Mouse (Mus musculus) bone marrow, adult 2 months (tissue): ENCODE measurements around the gene Rec8. TPM values are rescaled to one million over a fixed set of nuclear protein-coding genes. Genes with fewer than 3 reads are reported as not detected.

Experiments
- H3K27ac ChIP-seq: fragments of 200-500 bp; 2 replicates; pipeline ENCODE4 v1.5.1; 2012; ENCODE audit warnings: low read depth, mild to moderate bottlenecking, control low read depth, inconsistent platforms, low read length; ENCODE audit not compliant: control insufficient read depth, poor library complexity, insufficient read depth
- H3K4me1 ChIP-seq: fragments of 200-500 bp; 2 replicates; pipeline ENCODE4 v1.6.1; 2011; ENCODE audit warnings: low read length; ENCODE audit not compliant: control insufficient read depth, insufficient read depth
- H3K4me3 ChIP-seq: fragments of 200-500 bp; replicated peaks from 2 replicates; pipeline ENCODE3; 2011; ENCODE audit warnings: mild to moderate bottlenecking, low read depth, low read length, control low read depth; ENCODE audit not compliant: control insufficient read depth
- CTCF ChIP-seq: fragments of 200-500 bp; IDR thresholded peaks from 2 replicates; pipeline ENCODE4 v1.5.1; 2011; ENCODE audit warnings: low read length, control low read depth; ENCODE audit not compliant: control insufficient read depth, insufficient read depth
- POLR2A ChIP-seq: fragments of 200-500 bp; IDR thresholded peaks from 2 replicates; pipeline ENCODE4 v1.6.1; 2011; ENCODE audit warnings: low read depth, mild to moderate bottlenecking, control low read depth, low read length, borderline replicate concordance; ENCODE audit not compliant: control insufficient read depth
- WGBS: fragments of 180-500 bp; shearing (Covaris S2); methylation state at CpG from one replicate; pipeline ENCODE4 v1.1.7; 2018; 5-methylcytosine and 5-hydroxymethylcytosine counted together
- polyA plus RNA-seq: library from polyadenylated mRNA; stranded (reverse); fragments of >200 nt; gene quantifications from 2 replicates; pipeline ENCODE4 v1.2.4, GENCODE M21; 2011; ENCODE audit warnings: low replicate concordance; ENCODE audit not compliant: missing spikeins, insufficient read depth, insufficient read length

Gene Rec8
- polyA plus RNA-seq, 1 experiment: 28.5 TPM

GRCm38 (mm10) chr14:55615876-55616275 lies 2.0 kb upstream of the Rec8 start:
- H3K4me1 ChIP-seq: no peaks in the 10 kb centered on the region; the same call in 1 of the 2 replicates
- no peak overlapping the region for H3K27ac ChIP-seq
- 81% methylated on average over 2 of the region's 2 CpGs for WGBS

DNA sequence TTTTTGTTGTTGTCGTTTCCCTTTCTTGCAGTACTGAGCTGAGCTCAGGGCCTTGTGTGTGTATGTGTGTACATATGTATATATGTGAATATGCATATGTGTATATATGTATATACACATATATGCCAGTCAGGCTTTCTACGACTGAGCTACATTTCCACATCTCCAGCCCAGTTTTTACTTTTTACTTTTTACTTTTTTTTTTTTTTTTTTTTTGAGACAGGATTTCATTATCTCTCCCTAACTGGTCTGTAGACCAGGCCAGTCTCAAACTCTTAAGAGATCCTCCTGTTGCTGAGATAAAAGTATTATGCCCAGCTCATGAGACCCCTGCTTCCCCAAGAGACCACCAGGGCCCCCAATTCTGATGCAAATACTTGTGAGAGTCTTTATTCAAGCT lies 993 bp upstream of the Rec8 start:
- no peak overlapping the region for H3K4me3 ChIP-seq
- no peaks in the 10 kb centered on the region; the same call in 1 of the 2 replicates for H3K4me1 ChIP-seq
- TF ChIP-seq CTCF (no peak), POLR2A (no peak)
- 74% methylated on average over 2 of the region's 2 CpGs for WGBS
- H3K27ac ChIP-seq: no peak overlapping the region

More at GRCm38 (mm10) chr14:55615876-55616275, 2.0 kb upstream of the Rec8 start:
- H3K4me3 ChIP-seq: no peak overlapping the region
- no peak for TF ChIP-seq POLR2A
- no peak for TF ChIP-seq CTCF

- Histone ChIP-seq H3K4me3 (peak overlapping the region; percentile 61), H3K27ac (peak overlapping the region; percentile 20), H3K4me1 (no peaks in the 10 kb centered on the region; the same call in 1 of the 2 replicates)
- TF ChIP-seq POLR2A (no peak), CTCF (no peak)
- 14% methylated on average over 22 of the region's 22 CpGs for WGBS
Observed at GRCm38 (mm10) chr14:55618486-55619195, 804 bp downstream of the Rec8 start.

GRCm38 (mm10) chr14:55628077-55628827 lies 10.4 kb downstream of the Rec8 start:
- no peak overlapping the region for H3K4me3 ChIP-seq
- WGBS: 92% methylated on average over 27 of the region's 27 CpGs
- TF ChIP-seq POLR2A (0 out of 2 replicates have a peak, but pooled peaks have one; percentile 11), CTCF (no peak)
- H3K27ac ChIP-seq: no peak overlapping the region
- H3K4me1 ChIP-seq: no peaks in the 10 kb centered on the region

GRCm38 (mm10) chr14:55629312-55629711 lies 11.5 kb downstream of the Rec8 start:
- H3K27ac ChIP-seq: no peak overlapping the region
- H3K4me3 ChIP-seq: no peak overlapping the region
- no peak for TF ChIP-seq POLR2A
- peak; percentile 96 for TF ChIP-seq CTCF
- WGBS: 40% methylated on average over 5 of the region's 5 CpGs
- no peaks in the 10 kb centered on the region for H3K4me1 ChIP-seq

DNA sequence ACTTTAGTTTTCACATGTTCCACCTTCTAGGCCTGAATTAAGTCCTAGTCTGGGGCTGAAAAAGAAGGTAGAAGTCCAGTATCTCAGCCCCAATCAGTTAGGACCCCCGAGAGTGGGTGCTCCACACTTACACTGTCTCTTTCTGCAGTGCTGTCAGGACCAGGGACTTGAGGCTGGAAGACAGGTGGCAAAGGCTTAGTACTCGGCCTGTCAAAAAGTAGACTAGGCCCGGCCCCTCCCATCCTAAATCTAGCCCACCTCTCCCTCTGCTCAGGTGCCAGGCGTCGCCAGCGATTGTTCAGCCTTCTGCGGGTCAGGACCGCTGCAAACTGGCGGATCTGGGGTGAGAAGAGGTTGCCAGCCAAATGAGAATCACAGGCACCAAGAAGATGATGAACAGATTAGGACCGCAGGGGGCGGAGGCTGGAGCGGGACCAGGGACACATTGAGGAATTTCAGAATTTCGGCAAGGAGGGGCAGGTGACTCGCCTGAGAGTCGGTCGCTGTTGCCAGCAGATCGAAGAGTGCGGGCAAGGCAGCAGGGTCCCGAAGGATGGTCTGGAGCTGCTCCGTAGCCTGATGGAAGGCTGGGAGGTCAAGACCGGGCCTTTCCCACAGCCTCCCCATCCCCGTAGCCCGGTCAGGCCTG lies 17.2 kb downstream of the Rec8 start:
- 7% methylated on average over 23 of the region's 23 CpGs for WGBS
- H3K4me3 ChIP-seq: peak overlapping the region; percentile 57
- TF ChIP-seq POLR2A: no peak
- TF ChIP-seq CTCF: no peak
- peak overlapping the region; percentile 5; the same call in 1 of the 2 replicates for H3K27ac ChIP-seq
- H3K4me1 ChIP-seq: peaks cover 3% of the 10 kb centered on the region; the same call in 1 of the 2 replicates

DNA sequence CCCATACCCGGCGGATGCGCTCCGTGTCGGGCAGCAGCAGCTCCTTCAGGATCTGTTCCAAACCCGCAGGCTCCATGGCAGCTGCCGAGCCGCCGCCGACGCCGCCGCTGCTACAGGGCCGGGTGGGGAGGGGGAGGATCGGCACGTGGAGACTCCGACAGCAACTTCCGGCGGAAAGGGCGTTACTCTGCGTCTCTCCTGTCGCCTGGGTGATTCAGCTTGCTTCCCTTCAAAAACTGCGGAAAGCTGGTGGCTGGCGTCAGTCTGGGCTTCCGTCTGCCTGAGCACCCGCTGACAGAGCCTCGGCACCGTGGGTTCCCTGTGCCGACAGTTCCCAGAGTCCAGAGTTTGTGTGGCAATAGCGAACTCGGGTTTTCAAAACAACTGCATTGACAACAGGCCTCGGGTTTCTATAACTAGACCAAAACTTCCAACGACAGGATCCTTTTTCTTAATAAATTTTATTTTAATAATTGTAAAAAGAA lies 17.7 kb downstream of the Rec8 start, which contains the start of gene Ipo4:
TSS of gene Ipo4 (minus strand) at position 435 of the 485 bp plus-strand sequence.
- Histone ChIP-seq H3K4me1 (peaks cover 3% of the 10 kb centered on the region; the same call in 1 of the 2 replicates), H3K27ac (peak within 1 kb of the TSS; percentile 5; the same call in 1 of the 2 replicates), H3K4me3 (peak within 1 kb of the TSS; percentile 57)
- under 1% methylated on average over 33 of the region's 33 CpGs for WGBS
- TF ChIP-seq POLR2A (peak; percentile 59; the same call in 1 of the 2 replicates), CTCF (no peak)

DNA sequence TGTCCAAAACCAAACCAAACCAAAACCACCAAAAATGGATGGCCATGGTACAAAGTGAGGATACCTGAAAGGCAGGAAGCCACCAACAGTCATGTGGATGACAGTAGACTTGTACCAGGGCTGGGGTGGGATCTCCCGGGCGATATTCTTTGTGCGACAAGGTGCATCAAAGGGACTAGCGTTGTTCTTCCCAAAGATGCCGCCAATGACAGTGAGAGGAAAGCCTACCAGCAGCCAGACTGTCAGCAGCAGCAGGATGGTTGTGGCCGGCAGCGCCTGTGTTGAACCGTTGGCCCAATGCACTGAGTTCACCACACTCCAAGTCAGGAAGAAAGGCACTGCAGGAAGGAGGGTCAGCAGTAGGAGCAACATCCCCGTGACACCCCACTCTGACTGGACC lies 20.0 kb downstream of the Rec8 start, which contains the start of gene Gm49378:
TSS of gene Gm49378 (minus strand) at position 101 of the 400 bp plus-strand sequence.
- 94% methylated on average over 9 of the region's 9 CpGs for WGBS
- TF ChIP-seq POLR2A (no peak), CTCF (no peak)
- H3K4me3 ChIP-seq: no peak within 1 kb of the TSS
- no peak within 1 kb of the TSS for H3K27ac ChIP-seq
- H3K4me1 ChIP-seq: peaks cover 4% of the 10 kb centered on the region

DNA sequence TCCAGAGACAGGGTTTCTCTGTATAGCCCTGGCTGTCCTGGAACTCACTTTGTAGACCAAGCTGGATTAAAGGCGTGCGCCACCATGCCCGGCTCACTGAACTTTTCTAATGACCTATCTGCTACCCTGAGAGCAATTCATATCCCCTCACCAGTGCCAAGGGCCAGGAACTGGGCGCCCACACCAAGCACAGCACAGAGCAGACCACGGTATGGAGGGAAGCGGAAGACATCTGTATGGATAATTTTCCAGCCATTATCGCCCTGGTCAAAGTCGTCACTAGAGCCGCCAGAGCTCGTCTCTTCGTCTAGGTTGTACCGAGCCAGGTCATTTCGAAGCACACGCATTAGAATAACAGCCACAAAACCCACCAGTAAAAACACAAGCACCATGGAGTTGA lies 23.0 kb downstream of the Rec8 start:
- Histone ChIP-seq H3K4me1 (peaks cover 4% of the 10 kb centered on the region), H3K27ac (no peak overlapping the region), H3K4me3 (no peak overlapping the region)
- WGBS: 94% methylated on average over 14 of the region's 14 CpGs
- TF ChIP-seq POLR2A (no peak), CTCF (no peak)
